Mouse (Mus musculus): ENCODE results near the gene Nrip1. TPM values are rescaled to one million over a fixed set of nuclear protein-coding genes. Genes with fewer than 3 reads are reported as not detected.

Nrip1 gene
- polyA plus RNA-seq, 1 experiment = 2.4 TPM

DNA sequence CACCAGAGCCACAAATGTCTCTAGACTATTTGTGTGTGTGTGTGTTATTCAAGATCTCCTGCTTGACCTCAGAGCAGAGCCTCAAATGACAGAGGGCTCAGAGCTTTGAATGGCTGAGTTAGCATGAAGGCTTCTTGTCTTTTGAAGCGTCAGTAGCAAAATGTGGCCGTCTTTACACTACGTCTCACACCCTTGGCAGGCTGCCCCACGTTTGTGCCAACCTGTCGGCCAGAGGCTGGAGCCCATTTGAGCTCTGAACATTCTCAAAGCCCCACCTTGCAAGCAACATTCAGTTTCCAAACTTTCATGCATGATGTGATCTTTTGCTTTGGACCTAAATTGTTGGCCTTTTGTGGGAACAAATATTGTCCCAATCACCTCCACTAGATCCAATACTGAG is 40.9 kb upstream of the Nrip1 start:
- TF ChIP-seq MAX (IDR thresholded peaks at IDR 0.05) = no peak
- no peak for TF ChIP-seq CTCF (IDR thresholded peaks at IDR 0.05; ENCODE audit: control insufficient read depth, insufficient read depth, insufficient read length)
- no peak for TF ChIP-seq MYOD1 (IDR thresholded peaks at IDR 0.05; ENCODE audit: control insufficient read depth, insufficient read length, low read depth)
- TF ChIP-seq CEBPB (IDR thresholded peaks at IDR 0.05; ENCODE audit: low read depth) = no peak
- TF ChIP-seq FOSL1 (IDR thresholded peaks at IDR 0.05; ENCODE audit: insufficient read depth, low read length, poor library complexity, severe bottlenecking) = no peak
- TF ChIP-seq USF1 (IDR thresholded peaks at IDR 0.05; ENCODE audit: low read depth) = no peak
- no peak for TF ChIP-seq MYOG (IDR thresholded peaks at IDR 0.05; ENCODE audit: control insufficient read depth, extremely low read depth, insufficient read length)
- H3K79me2 ChIP-seq (ENCODE audit: control insufficient read depth, insufficient read depth) = no peaks in the 10 kb centered on the region
- H3K79me3 ChIP-seq (ENCODE audit: low read depth) = no peaks in the 10 kb centered on the region
- no peaks in the 10 kb centered on the region for H3K27me3 ChIP-seq (ENCODE audit: control insufficient read depth, insufficient read depth, insufficient read length)
- no peaks in the 10 kb centered on the region for H3K36me3 ChIP-seq (ENCODE audit: control insufficient read depth, insufficient read depth)
- H3ac ChIP-seq (ENCODE audit: control insufficient read depth, insufficient read length, low read depth) = no peak overlapping the region
- no peak overlapping the region for H3K4me3 ChIP-seq (ENCODE audit: insufficient read depth, poor library complexity, severe bottlenecking)

GRCm38 (mm10) chr16:76413581-76413980 is 40.0 kb upstream of the Nrip1 start:
- TF ChIP-seq MYOD1 (IDR thresholded peaks at IDR 0.05; ENCODE audit: control insufficient read depth, insufficient read length, low read depth) (no peak), USF1 (IDR thresholded peaks at IDR 0.05; ENCODE audit: low read depth) (no peak), MAX (IDR thresholded peaks at IDR 0.05) (no peak), CTCF (IDR thresholded peaks at IDR 0.05; ENCODE audit: control insufficient read depth, insufficient read depth, insufficient read length) (no peak), MYOG (IDR thresholded peaks at IDR 0.05; ENCODE audit: control insufficient read depth, extremely low read depth, insufficient read length) (no peak), CEBPB (IDR thresholded peaks at IDR 0.05; ENCODE audit: low read depth) (no peak), FOSL1 (IDR thresholded peaks at IDR 0.05; ENCODE audit: insufficient read depth, low read length, poor library complexity, severe bottlenecking) (no peak)
- Histone ChIP-seq H3K27me3 (ENCODE audit: control insufficient read depth, insufficient read depth, insufficient read length) (no peaks in the 10 kb centered on the region), H3ac (ENCODE audit: control insufficient read depth, insufficient read length, low read depth) (no peak overlapping the region), H3K4me3 (ENCODE audit: insufficient read depth, poor library complexity, severe bottlenecking) (no peak overlapping the region), H3K36me3 (ENCODE audit: control insufficient read depth, insufficient read depth) (no peaks in the 10 kb centered on the region), H3K79me2 (ENCODE audit: control insufficient read depth, insufficient read depth) (no peaks in the 10 kb centered on the region), H3K79me3 (ENCODE audit: low read depth) (no peaks in the 10 kb centered on the region)

DNA sequence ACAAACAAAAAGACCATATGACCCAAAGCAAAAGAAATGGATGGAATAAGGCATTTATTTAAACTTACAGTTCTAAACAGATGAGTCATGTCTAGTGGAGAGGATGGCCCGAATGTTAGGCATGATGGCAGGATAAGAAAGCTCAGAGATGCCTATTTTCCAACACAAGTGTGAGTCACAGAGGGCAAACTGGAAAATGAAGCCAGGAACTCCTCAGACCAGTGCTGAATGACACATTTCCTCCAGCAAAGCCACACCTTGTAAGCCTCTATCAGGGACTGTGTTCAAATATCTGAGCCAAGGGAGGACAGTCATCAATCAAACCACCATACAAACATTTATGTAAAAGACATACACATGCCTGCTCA is 35.7 kb upstream of the Nrip1 start:
- Histone ChIP-seq H3K27me3 (ENCODE audit: control insufficient read depth, insufficient read depth, insufficient read length) (no peaks in the 10 kb centered on the region), H3K79me2 (ENCODE audit: control insufficient read depth, insufficient read depth) (no peaks in the 10 kb centered on the region), H3K36me3 (ENCODE audit: control insufficient read depth, insufficient read depth) (no peaks in the 10 kb centered on the region), H3K4me3 (ENCODE audit: insufficient read depth, poor library complexity, severe bottlenecking) (no peak overlapping the region), H3ac (ENCODE audit: control insufficient read depth, insufficient read length, low read depth) (no peak overlapping the region), H3K79me3 (ENCODE audit: low read depth) (no peaks in the 10 kb centered on the region)
- TF ChIP-seq MYOG (IDR thresholded peaks at IDR 0.05; ENCODE audit: control insufficient read depth, extremely low read depth, insufficient read length) = no peak
- TF ChIP-seq USF1 (IDR thresholded peaks at IDR 0.05; ENCODE audit: low read depth) = peak; percentile 27
- TF ChIP-seq FOSL1 (IDR thresholded peaks at IDR 0.05; ENCODE audit: insufficient read depth, low read length, poor library complexity, severe bottlenecking) = peak; percentile 75

DNA sequence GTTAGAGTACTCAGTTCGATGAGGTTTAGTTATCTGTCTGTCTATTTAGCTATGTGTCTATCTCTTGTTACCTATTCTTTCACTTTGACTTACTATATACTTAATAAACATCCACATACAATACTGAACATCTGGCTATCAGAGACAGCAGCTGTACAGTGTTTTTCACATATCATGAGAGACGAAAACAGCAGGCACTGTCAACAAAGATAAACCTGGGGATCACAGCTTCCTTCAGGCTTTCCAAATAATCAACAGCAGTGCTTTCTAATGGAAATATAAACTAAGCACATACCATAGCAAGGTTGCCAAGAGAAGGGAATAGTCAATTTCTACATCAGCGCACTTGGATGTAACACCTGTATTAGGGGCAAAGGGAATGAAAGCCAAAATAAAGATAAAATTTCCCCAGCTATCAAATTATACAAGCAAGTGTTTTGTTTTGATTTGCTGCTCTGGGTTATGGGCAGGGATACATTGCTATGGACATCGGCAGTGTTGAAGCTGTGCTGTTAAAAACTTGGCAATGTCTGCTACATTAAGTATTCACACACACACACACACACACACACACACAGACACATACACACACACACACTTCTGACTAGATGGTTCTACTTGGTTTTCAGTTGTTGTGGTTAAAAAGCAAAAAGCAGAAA is 35.2 kb upstream of the Nrip1 start:
- Histone ChIP-seq H3K79me2 (ENCODE audit: control insufficient read depth, insufficient read depth) (no peaks in the 10 kb centered on the region), H3K27me3 (ENCODE audit: control insufficient read depth, insufficient read depth, insufficient read length) (no peaks in the 10 kb centered on the region), H3K79me3 (ENCODE audit: low read depth) (no peaks in the 10 kb centered on the region), H3K36me3 (ENCODE audit: control insufficient read depth, insufficient read depth) (no peaks in the 10 kb centered on the region), H3K4me3 (ENCODE audit: insufficient read depth, poor library complexity, severe bottlenecking) (no peak overlapping the region), H3ac (ENCODE audit: control insufficient read depth, insufficient read length, low read depth) (no peak overlapping the region)
- TF ChIP-seq MAX (IDR thresholded peaks at IDR 0.05) (no peak), MYOG (IDR thresholded peaks at IDR 0.05; ENCODE audit: control insufficient read depth, extremely low read depth, insufficient read length) (no peak), MYOD1 (IDR thresholded peaks at IDR 0.05; ENCODE audit: control insufficient read depth, insufficient read length, low read depth) (no peak), USF1 (IDR thresholded peaks at IDR 0.05; ENCODE audit: low read depth) (no peak)

DNA sequence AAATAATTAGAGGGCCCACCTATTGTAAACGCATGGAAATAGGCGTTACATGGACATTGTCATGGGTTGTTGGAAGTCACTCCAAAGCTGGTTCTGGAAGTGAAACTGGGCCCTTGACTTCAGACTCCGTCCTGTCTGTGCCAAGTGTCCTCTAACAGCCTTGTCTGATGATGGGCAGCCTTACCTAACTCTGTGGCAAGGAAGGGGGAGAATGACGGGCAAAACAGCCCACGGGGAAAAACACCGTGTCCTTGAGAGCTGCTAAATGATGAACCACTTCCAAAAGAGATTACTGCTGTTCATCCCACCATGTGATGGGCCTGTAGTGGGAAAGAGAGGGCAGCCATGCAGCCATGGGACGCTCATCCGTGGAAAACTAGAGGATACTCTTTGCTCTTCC is 34.6 kb upstream of the Nrip1 start:
- no peaks in the 10 kb centered on the region for H3K27me3 ChIP-seq (ENCODE audit: control insufficient read depth, insufficient read depth, insufficient read length)
- no peaks in the 10 kb centered on the region for H3K79me3 ChIP-seq (ENCODE audit: low read depth)
- no peaks in the 10 kb centered on the region for H3K36me3 ChIP-seq (ENCODE audit: control insufficient read depth, insufficient read depth)
- no peak overlapping the region for H3ac ChIP-seq (ENCODE audit: control insufficient read depth, insufficient read length, low read depth)
- TF ChIP-seq MYOD1 (IDR thresholded peaks at IDR 0.05; ENCODE audit: control insufficient read depth, insufficient read length, low read depth) (no peak), FOSL1 (IDR thresholded peaks at IDR 0.05; ENCODE audit: insufficient read depth, low read length, poor library complexity, severe bottlenecking) (no peak), MYOG (IDR thresholded peaks at IDR 0.05; ENCODE audit: control insufficient read depth, extremely low read depth, insufficient read length) (no peak), MAX (IDR thresholded peaks at IDR 0.05) (no peak), USF1 (IDR thresholded peaks at IDR 0.05; ENCODE audit: low read depth) (no peak), CTCF (IDR thresholded peaks at IDR 0.05; ENCODE audit: control insufficient read depth, insufficient read depth, insufficient read length) (no peak), CEBPB (IDR thresholded peaks at IDR 0.05; ENCODE audit: low read depth) (no peak)
- H3K4me3 ChIP-seq (ENCODE audit: insufficient read depth, poor library complexity, severe bottlenecking) = no peak overlapping the region
- H3K79me2 ChIP-seq (ENCODE audit: control insufficient read depth, insufficient read depth) = no peaks in the 10 kb centered on the region

GRCm38 (mm10) chr16:76407321-76407920 is 33.8 kb upstream of the Nrip1 start:
- Histone ChIP-seq H3K79me3 (ENCODE audit: low read depth) (no peaks in the 10 kb centered on the region), H3K36me3 (ENCODE audit: control insufficient read depth, insufficient read depth) (no peaks in the 10 kb centered on the region), H3ac (ENCODE audit: control insufficient read depth, insufficient read length, low read depth) (no peak overlapping the region), H3K27me3 (ENCODE audit: control insufficient read depth, insufficient read depth, insufficient read length) (no peaks in the 10 kb centered on the region), H3K79me2 (ENCODE audit: control insufficient read depth, insufficient read depth) (no peaks in the 10 kb centered on the region), H3K4me3 (ENCODE audit: insufficient read depth, poor library complexity, severe bottlenecking) (no peak overlapping the region)
- TF ChIP-seq MYOG (IDR thresholded peaks at IDR 0.05; ENCODE audit: control insufficient read depth, extremely low read depth, insufficient read length) = no peak
- TF ChIP-seq FOSL1 (IDR thresholded peaks at IDR 0.05; ENCODE audit: insufficient read depth, low read length, poor library complexity, severe bottlenecking) = no peak
- no peak for TF ChIP-seq MYOD1 (IDR thresholded peaks at IDR 0.05; ENCODE audit: control insufficient read depth, insufficient read length, low read depth)
- no peak for TF ChIP-seq CEBPB (IDR thresholded peaks at IDR 0.05; ENCODE audit: low read depth)
- TF ChIP-seq MAX (IDR thresholded peaks at IDR 0.05) = no peak
- no peak for TF ChIP-seq CTCF (IDR thresholded peaks at IDR 0.05; ENCODE audit: control insufficient read depth, insufficient read depth, insufficient read length)
